Mouse (Mus musculus) ES-Bruce4 (cell line): ENCODE data around the gene Sap18b.

Experiments used
- CTCF ChIP-seq: IDR thresholded peaks from one replicate; pipeline ENCODE4 v1.8.1; 2011; ENCODE audit warnings: low read depth, low read length
- EP300 ChIP-seq: IDR thresholded peaks from 2 replicates; pipeline ENCODE4 v1.6.1; 2011; ENCODE audit warnings: low read depth, low read length; ENCODE audit not compliant: insufficient read depth

DNA sequence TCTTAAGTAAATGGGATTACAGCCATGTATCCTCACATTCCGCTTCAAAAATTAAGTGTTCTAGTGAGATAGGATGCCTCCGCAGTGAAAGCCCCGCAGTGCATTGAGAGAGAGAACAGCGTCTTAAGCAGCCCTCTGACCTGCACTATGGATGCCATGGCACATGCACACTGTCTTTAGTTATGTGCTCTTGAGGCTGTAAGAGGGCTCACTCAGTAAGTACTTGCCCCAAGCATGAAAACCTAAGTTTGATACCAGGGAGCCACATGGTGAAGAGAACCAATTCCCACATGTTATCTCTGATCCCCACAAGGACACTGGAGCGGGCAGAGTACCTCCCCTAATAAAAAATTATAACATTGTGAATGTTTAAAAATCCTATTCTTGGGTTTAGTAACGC lies 26.0 kb upstream of the Sap18b start:
- TF ChIP-seq EP300 (no peak), CTCF (no peak)
